ENCODE assay signal across 21 mouse cellular contexts in genomic region chr10:58960193-58960592, GRCm38 (mm10).
DNase-seq lines count a peak whose midpoint lies in the region.
"Had no signal": no experiment of that assay in that cellular context is flagged by ENCODE, and none has a peak within 500 bp of the region (broad histone marks: within the 10 kb centered on the region; RNA-seq: fewer than 3 reads in every experiment).

No protein-coding gene starts in this region.

- DNase-seq in heart, adult 8-10 months (ENCODE audit: low spot score), result peak; percentile 11
- DNase-seq in heart, embryonic 10.5 days (ENCODE audit: low spot score), result no peak
- DNase-seq in 3T3-L1 (ENCODE audit: low read depth, low spot score), result peak; percentile 25
- DNase-seq in adipocyte (ENCODE audit: low spot score), result peak; percentile 60
- DNase-seq in heart, postnatal 36 days, result peak; percentile 5 to 12
- no peak for DNase-seq in cerebellum, postnatal 14 days
- no peak for DNase-seq in kidney, postnatal 4 days
- DNase-seq: adrenal gland, postnatal 10 days; cerebellum, adult 18-20 months; cerebellum, postnatal 25 days; kidney, adult 18-20 months; kidney, postnatal 10 days; lung, embryonic 14.5 days; lung, postnatal 36 days had no signal

- H3K9me3 ChIP-seq in heart, embryonic 10.5 days, result no peaks in the 10 kb centered on the region
- H3K9me3 ChIP-seq: embryonic facial prominence, embryonic 13.5 days; hindbrain, embryonic 13.5 days; limb, embryonic 12.5 days had no signal

- H3K27me3 ChIP-seq in heart, embryonic 10.5 days (ENCODE audit: insufficient read depth, poor library complexity, severe bottlenecking), result no peaks in the 10 kb centered on the region
- H3K27me3 ChIP-seq: embryonic facial prominence, embryonic 13.5 days; hindbrain, embryonic 13.5 days; limb, embryonic 12.5 days; megakaryocyte, embryonic 14.5 days; midbrain, embryonic 13.5 days had no signal

- no peaks in the 10 kb centered on the region for H3K4me1 ChIP-seq in heart, embryonic 10.5 days
- H3K4me1 ChIP-seq: embryonic facial prominence, embryonic 13.5 days; hindbrain, embryonic 13.5 days; limb, embryonic 12.5 days; megakaryocyte, embryonic 14.5 days; midbrain, embryonic 13.5 days had no signal

- WGBS in heart, embryonic 10.5 days, result 70% methylated on average over 4 of the region's 4 CpGs

- no peak overlapping the region for H3K27ac ChIP-seq in heart, embryonic 10.5 days
- H3K27ac ChIP-seq: embryonic facial prominence, embryonic 13.5 days; hindbrain, embryonic 13.5 days; limb, embryonic 12.5 days; liver, embryonic 14.5 days; midbrain, embryonic 13.5 days; stomach, postnatal 0 days had no signal

- H3K36me3 ChIP-seq in heart, embryonic 10.5 days, result no peaks in the 10 kb centered on the region
- H3K36me3 ChIP-seq: embryonic facial prominence, embryonic 13.5 days; limb, embryonic 12.5 days; midbrain, embryonic 13.5 days had no signal

- H3K4me3 ChIP-seq in heart, embryonic 10.5 days, result no peak overlapping the region
- H3K4me3 ChIP-seq: embryonic facial prominence, embryonic 13.5 days; hindbrain, embryonic 13.5 days; limb, embryonic 12.5 days; megakaryocyte, embryonic 14.5 days; midbrain, embryonic 13.5 days had no signal

- intact Hi-C loops in heart, postnatal 36 days (cut with DNase I), result no loop called here

Comparison
In these comparisons a context has a peak if more than half of its experiments do, and no peak if none do; other contexts are left out.
1. DNase-seq: peak in heart, adult 8-10 months (single experiment), 3T3-L1 (single experiment), adipocyte (single experiment) and heart, postnatal 36 days (2 of 2); none in heart, embryonic 10.5 days (single experiment), cerebellum, postnatal 14 days (0 of 2) and kidney, postnatal 4 days (0 of 2).